Mouse (Mus musculus) lung, postnatal 4 days (tissue): Measurements from ENCODE around the gene 5330417C22Rik.
"Not testable (repeated sequence)": the region's sequence is repeated elsewhere in the genome, so short reads cannot be mapped to it uniquely, and the experiment has no call there.

Experiments
- DNase-seq, 2 experiments: peaks; one replicate each; pipeline ENCODE4 v3.0.0; 2021

Gene 5330417C22Rik

GRCm38 (mm10) chr3:108536517-108537260, at the start of gene 5330417C22Rik:
Gene 5330417C22Rik (minus strand): TSS chr3:108536536.
- peak; percentile 55 to 73 for DNase-seq

GRCm38 (mm10) chr3:108584580-108584979, 48.2 kb upstream of the 5330417C22Rik start:
- no peak for DNase-seq

GRCm38 (mm10) chr3:108574018-108574417, 37.7 kb upstream of the 5330417C22Rik start:
- DNase-seq = no peak

- DNase-seq = no peak
These were observed 36.1 kb upstream of the 5330417C22Rik start for GRCm38 (mm10) chr3:108572309-108573010.

- peak; percentile 97 to 98 for DNase-seq
These were observed 35.3 kb upstream of the 5330417C22Rik start, which contains the start of gene Taf13 for GRCm38 (mm10) chr3:108571443-108572294. Gene Taf13 (plus strand): TSS chr3:108571698.

- no peak for DNase-seq
These were observed 34.5 kb upstream of the 5330417C22Rik start for GRCm38 (mm10) chr3:108570813-108571212.

- DNase-seq = not testable (repeated sequence)
These were observed 33.3 kb upstream of the 5330417C22Rik start for GRCm38 (mm10) chr3:108569636-108570035.

- no peak for DNase-seq
These were observed 31.9 kb upstream of the 5330417C22Rik start for GRCm38 (mm10) chr3:108567990-108568877.

- peak; percentile 82 to 88 for DNase-seq
These were observed 27.0 kb upstream of the 5330417C22Rik start for GRCm38 (mm10) chr3:108563309-108563708.

- DNase-seq = peak in 1 of 2 experiments; percentile 44
These were observed 26.5 kb upstream of the 5330417C22Rik start for GRCm38 (mm10) chr3:108562777-108563271.

GRCm38 (mm10) chr3:108562133-108562730, 25.9 kb upstream of the 5330417C22Rik start, which contains the start of gene Tmem167b:
Gene Tmem167b (minus strand): TSS chr3:108562466.
- peak; percentile 98 for DNase-seq

GRCm38 (mm10) chr3:108557888-108558287, 21.6 kb upstream of the 5330417C22Rik start:
- DNase-seq = no peak

GRCm38 (mm10) chr3:108554587-108555312, 18.4 kb upstream of the 5330417C22Rik start:
- peak; percentile 94 to 95 for DNase-seq

GRCm38 (mm10) chr3:108554111-108554561, 17.8 kb upstream of the 5330417C22Rik start:
- DNase-seq = no peak

- no peak for DNase-seq
These were observed 6.0 kb upstream of the 5330417C22Rik start for GRCm38 (mm10) chr3:108542299-108542698.

- DNase-seq = peak; percentile 84 to 89
These were observed 967 bp upstream of the 5330417C22Rik start for GRCm38 (mm10) chr3:108537303-108537702.

- DNase-seq = no peak
These were observed 330 bp downstream of the 5330417C22Rik start for GRCm38 (mm10) chr3:108535896-108536516.

- DNase-seq = no peak
These were observed 2.4 kb downstream of the 5330417C22Rik start, which contains the start of gene 1700013F07Rik for GRCm38 (mm10) chr3:108533951-108534350. Gene 1700013F07Rik (plus strand): TSS chr3:108534150.

- peak; percentile 68 to 82 for DNase-seq
These were observed 3.0 kb downstream of the 5330417C22Rik start for GRCm38 (mm10) chr3:108533114-108533885.
